Mouse (Mus musculus) left cerebral cortex, adult 9 months (tissue): Measurements from ENCODE around the gene Fv1.
"Not testable (repeated sequence)": the region's sequence is repeated elsewhere in the genome, so short reads cannot be mapped to it uniquely, and the experiment has no call there.

Experiments
- DNase-seq, 2 experiments: peaks; one replicate each; pipeline ENCODE4 v3.0.0; 2022; ENCODE audit warnings: low spot score in 2 of 2

Fv1 gene

DNA sequence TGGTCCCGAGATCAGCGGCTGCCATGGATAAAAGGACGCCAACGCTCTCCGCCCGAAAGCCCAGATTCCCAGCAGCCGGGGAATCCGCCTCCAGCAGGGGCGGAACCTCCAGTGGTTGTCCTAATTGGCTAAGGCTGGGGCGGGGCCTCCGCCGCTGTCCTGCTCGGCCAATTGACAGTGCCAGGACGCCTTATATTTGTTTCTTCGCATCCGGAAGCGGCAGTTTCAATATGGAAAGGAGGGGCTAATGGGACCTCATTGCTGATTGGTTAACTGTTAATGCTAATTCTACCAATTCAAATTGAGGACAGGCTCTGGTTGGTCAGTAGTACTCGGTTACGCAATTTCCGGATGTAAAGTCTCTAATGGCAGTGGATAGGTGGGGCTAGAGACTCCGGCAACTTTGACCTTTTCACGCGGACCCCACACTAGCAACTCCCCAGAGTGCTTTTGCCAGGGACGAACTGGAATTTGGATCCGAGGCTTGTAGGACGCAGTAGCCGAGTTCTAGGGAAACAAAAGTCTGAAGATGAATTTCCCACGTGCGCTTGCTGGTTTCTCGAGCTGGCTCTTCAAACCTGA lies at the start of gene Fv1, which contains the start of gene Miip:
Gene Fv1 (plus strand): TSS at position 530 of the 582 bp plus-strand sequence.
Gene Miip (minus strand): TSS at position 367 of the 582 bp plus-strand sequence.
- DNase-seq, result peak; percentile 98

GRCm38 (mm10) chr4:147819659-147820058 lies 49.1 kb upstream of the Fv1 start:
- not testable (repeated sequence) for DNase-seq

- DNase-seq, result not testable (repeated sequence)
Measured at GRCm38 (mm10) chr4:147821414-147821813, 47.4 kb upstream of the Fv1 start.

- no peak for DNase-seq
Measured at GRCm38 (mm10) chr4:147824389-147824788, 44.4 kb upstream of the Fv1 start.

GRCm38 (mm10) chr4:147839282-147839681 lies 29.5 kb upstream of the Fv1 start:
- peak in 1 of 2 experiments; percentile 23 for DNase-seq

- no peak for DNase-seq
Measured at GRCm38 (mm10) chr4:147842871-147843270, 25.9 kb upstream of the Fv1 start.

DNA sequence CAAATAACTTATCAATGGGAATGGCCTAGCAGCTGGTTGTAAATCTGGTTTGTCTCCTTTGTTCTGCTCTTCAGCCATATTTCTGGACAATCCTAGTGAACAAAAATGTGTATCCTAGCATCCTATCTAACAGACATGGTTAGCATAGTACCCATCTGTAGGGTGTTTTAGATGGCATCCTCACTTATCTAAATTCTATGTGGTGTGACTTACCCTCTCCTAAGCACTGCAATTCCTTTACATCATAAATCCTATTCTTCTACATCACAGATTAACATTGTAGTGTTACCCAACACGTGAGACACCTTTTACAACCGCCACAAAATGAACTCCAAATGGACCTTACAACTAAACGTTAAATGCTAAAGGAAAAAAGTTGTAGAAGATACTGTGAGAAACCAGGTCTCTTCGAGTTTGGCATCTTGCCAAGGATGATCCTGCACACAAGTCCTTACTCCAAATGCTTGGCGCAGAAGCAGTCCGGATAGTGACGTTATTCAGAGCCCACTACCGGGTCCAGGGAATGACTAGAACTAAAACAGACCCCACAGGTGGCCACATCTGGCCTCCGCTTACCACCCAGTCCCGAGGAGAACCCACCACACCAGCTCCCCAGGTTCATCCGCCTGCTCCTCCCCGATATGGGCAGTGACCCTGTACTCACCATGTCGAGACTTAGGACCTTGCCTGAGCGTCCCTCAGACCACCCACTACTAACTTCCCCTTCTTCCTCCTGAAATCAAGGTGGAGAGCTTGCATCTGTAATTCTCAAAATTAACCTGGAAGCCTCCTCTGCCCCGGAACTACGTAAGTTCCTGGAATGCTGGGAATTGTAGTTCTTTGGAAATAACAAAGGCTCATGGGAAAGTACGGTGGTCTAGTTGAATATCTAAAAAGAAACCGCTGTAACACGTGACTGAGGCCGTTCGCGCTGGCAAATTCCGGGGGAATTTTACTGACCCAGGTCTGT lies 20.9 kb upstream of the Fv1 start, which contains the start of gene Zfp933:
Gene Zfp933 (minus strand): TSS at position 753 of the 970 bp plus-strand sequence.
- DNase-seq, result peak; percentile 79 to 85

- DNase-seq, result no peak
Measured at GRCm38 (mm10) chr4:147848584-147848991, 20.2 kb upstream of the Fv1 start.

DNA sequence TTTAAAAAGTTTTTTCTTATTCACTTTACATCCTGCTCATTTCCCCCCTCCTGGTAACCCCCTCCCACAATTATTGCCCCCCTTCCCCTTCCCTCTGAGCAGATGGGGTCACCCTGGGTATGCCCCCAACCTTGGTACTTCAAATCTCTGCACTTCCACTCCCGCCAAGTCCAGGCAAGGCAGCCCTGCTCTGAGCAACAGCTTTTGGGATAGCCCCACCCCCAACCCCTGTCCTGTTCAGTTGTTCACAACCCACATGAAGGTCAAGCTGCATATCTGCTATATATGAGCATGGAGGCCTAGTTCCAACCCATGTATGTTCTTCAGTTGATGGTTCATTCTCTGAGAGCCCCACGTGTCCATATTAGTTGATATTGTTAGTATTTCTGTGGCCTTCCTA lies 18.0 kb upstream of the Fv1 start:
- DNase-seq, result no peak

DNA sequence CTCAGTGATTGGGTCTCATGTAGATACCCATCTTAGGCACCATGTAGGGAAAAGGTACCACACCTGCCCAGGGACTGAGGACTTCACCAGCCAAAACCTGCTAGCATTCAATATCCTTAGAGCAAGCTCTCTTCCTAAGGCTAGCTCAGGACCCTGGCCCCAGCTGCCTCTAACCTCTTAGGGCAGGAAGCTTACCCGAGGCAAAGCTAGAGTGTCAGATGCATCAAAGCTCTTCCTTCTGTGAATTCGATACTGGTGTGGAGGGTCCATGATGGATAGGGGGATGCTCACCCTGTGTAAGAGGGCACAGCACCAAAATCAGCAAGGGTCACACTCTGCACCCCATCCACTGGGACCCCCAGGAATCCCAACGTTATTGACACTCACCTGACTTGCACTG lies 6.7 kb upstream of the Fv1 start:
- DNase-seq, result no peak

GRCm38 (mm10) chr4:147865651-147866050 lies 3.1 kb upstream of the Fv1 start:
- no peak for DNase-seq

DNA sequence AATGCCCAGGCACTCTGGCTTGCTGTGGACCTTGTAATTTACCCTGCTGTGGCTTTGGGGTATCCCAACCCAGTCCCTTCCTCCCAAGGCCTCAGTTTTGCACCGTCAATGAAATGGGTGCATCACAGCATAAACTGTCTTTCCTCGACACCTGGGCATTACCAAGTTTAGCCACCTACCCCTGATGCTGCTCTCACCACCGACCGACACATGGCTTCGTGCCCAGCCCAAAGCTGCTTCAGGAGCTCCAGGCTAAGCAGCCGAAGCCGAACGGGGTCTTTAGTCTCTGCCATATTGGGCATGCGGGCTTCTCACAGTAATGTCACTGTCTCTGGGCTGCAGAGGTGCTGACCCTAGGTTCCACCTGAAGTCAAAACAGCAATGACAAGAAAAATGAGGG lies 2.7 kb upstream of the Fv1 start:
- DNase-seq, result no peak

DNA sequence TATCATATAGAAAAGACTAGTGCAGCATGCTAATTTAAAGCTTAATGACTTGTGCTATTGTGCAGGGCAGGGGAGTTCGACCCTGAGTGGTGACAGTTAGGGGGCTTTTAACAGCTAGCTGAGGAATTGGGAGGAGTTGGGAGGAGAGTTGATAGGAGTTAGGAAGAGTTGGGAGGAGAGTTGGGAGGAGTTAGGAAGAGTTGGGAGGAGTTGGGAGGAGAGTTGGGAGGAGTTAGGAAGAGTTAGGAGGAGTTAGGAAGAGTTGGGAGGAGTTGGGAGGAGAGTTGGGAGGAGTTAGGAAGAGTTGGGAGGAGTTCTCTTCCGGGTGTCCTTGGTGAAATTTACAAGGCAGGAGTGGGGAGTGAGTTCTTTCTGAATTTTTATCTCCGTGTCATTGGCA lies 2.0 kb upstream of the Fv1 start:
- not testable (repeated sequence) for DNase-seq

DNA sequence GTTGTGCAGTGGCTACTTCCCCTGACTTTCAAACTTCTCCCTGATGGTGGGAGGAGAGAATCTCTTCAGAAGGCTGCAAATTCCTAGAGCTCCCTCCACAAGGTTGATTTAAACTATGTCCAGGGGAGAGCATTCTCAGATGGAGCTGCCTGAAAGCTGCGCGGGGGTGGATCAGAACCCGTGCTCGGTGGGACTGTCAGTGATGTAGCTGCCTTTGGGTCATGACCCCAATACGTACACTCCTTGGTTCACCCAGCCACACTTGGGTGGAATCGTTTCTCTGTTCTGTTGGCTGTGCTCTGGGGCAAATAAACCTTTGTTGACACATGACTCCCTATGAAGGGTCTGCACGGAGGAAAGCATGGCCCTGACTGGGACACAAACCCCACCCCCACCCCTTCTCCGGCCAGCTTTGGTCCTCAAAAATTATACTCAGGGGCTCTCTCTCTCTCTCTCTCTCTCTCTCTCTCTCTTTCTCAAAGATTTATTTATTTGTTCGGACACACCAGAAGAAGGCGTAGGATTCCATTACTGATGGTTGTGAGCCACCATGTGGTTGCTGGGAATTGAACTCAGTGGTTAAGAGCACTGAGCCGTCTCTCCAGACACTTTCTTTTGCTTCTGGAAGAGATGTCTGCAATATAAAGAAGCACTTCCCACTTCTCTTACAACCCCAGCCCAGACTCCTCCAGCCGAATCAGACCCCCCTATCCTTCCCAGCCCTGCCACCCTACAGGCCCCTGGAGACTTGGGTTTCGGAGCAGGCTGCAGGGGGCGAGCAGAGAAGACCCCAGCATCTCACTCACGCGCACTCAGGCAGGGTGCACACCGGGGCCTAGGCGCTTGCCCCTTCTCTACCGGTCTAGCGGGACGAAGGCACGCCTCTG lies 973 bp upstream of the Fv1 start:
- DNase-seq, result no peak

DNA sequence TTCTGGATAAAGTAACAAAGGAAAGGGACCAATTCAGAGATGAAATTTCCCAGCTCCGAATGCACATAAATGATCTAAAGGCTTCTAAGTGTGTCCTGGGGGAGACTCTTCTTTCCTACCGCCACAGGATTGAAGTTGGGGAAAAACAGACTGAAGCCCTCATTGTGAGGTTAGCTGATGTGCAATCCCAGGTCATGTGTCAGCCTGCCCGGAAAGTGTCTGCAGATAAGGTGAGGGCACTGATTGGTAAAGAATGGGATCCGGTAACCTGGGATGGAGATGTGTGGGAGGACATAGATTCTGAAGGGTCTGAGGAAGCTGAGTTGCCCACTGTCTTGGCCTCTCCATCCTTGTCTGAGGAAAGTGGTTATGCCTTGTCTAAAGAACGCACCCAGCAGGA lies 459 bp downstream of the Fv1 start:
- no peak for DNase-seq

- DNase-seq, result no peak
Measured at GRCm38 (mm10) chr4:147875852-147876575, 7.2 kb downstream of the Fv1 start.

GRCm38 (mm10) chr4:147878537-147878936 lies 9.8 kb downstream of the Fv1 start:
- DNase-seq, result no peak

- DNase-seq, result no peak
Measured at GRCm38 (mm10) chr4:147879456-147879855, 10.7 kb downstream of the Fv1 start.

DNA sequence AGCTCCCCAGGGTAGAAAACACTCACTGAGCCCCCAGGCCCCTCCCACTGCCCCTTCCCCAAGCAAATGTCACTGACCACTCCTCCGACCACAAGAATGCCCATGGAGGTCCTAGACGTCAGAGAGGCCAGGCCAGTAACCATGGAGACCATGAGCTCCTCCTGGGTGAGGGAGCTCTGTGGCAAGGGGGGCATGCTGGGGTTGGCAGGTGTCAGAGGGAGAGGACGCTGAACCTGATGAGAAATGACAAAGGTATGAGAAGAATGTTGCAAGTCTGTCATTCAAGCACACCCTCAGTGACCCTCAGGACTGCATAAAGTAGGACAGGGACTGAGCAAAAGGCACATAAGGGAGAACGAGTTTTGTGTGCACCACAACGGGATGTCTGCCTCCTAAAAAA lies 11.1 kb downstream of the Fv1 start:
- no peak for DNase-seq

- DNase-seq, result no peak
Measured at GRCm38 (mm10) chr4:147881792-147882191, 13.0 kb downstream of the Fv1 start.

- no peak for DNase-seq
Measured at GRCm38 (mm10) chr4:147883041-147883440, 14.3 kb downstream of the Fv1 start.
